ENCODE assay signal across 13 mouse cellular contexts in genomic region chr17:7271522-7272134, GRCm38 (mm10). TPM values are rescaled to one million over a fixed set of nuclear protein-coding genes. Genes with fewer than 3 reads are reported as not detected.
DNase-seq lines count a peak whose midpoint lies in the region; ATAC-seq and TF ChIP-seq lines count a peak whose summit lies in the region.
"Had no signal": no experiment of that assay in that cellular context is flagged by ENCODE, and none has a peak within 500 bp of the region (broad histone marks: within the 10 kb centered on the region; RNA-seq: fewer than 3 reads in every experiment).

No protein-coding gene starts in this region.

- DNase-seq in hindbrain, embryonic 11.5 days (ENCODE audit: low spot score): peak; percentile 27
- DNase-seq in brain, embryonic 14.5 days (ENCODE audit: low read depth): peak; percentile 31
- DNase-seq in embryo, embryonic 11 days: peak; percentile 56
- DNase-seq in limb, embryonic 11.5 days (ENCODE audit: low spot score): peak; percentile 34
- DNase-seq in ovary, postnatal 36 days (ENCODE audit: low spot score): no peak
- no peak for DNase-seq in liver, postnatal 0 days
- DNase-seq: gastrocnemius, postnatal 25 days; kidney, postnatal 25 days; spleen, adult 18-20 months; thymus, postnatal 36 days had no signal

- ATAC-seq in hindbrain, embryonic 11.5 days (ENCODE audit: low FRiP score): no peak
- no peak for ATAC-seq in hindbrain, embryonic 13.5 days (ENCODE audit: low FRiP score)
- peak; percentile 80 for ATAC-seq in limb, embryonic 11.5 days (ENCODE audit: insufficient number of reproducible peaks, low FRiP score, low TSS enrichment, low read depth)
- ATAC-seq in liver, postnatal 0 days: no peak
- ATAC-seq: activated CD4-positive, CD25-positive, alpha-beta regulatory T cell, adult 4 months had no signal

- H3K4me3 ChIP-seq in hindbrain, embryonic 11.5 days (ENCODE audit: low read depth, low read length): no peak overlapping the region
- H3K4me3 ChIP-seq in hindbrain, embryonic 13.5 days: no peak overlapping the region
- H3K4me3 ChIP-seq in limb, embryonic 11.5 days (ENCODE audit: low read depth, low read length): no peak overlapping the region
- no peak overlapping the region for H3K4me3 ChIP-seq in liver, postnatal 0 days (ENCODE audit: low read depth, low read length)

- no peak for TF ChIP-seq CTCF in brain, embryonic 14.5 days (IDR thresholded peaks at IDR 0.05; ENCODE audit: borderline replicate concordance, extremely low read depth, insufficient read depth, insufficient read length)
- no peak for TF ChIP-seq CTCF in liver, postnatal 0 days (IDR thresholded peaks at IDR 0.05; ENCODE audit: low read depth)

- H3K4me1 ChIP-seq in hindbrain, embryonic 11.5 days (replicated peaks; ENCODE audit: control insufficient read depth, insufficient read depth, low read length): no peaks in the 10 kb centered on the region
- peaks cover 47% of the 10 kb centered on the region for H3K4me1 ChIP-seq in hindbrain, embryonic 13.5 days (replicated peaks)
- H3K4me1 ChIP-seq in limb, embryonic 11.5 days (ENCODE audit: control insufficient read depth, insufficient read depth, low read length): peaks cover 11% of the 10 kb centered on the region
- H3K4me1 ChIP-seq in liver, postnatal 0 days (ENCODE audit: insufficient read depth): peaks cover 3% of the 10 kb centered on the region; the same call in 1 of the 2 replicates
- H3K4me1 ChIP-seq: megakaryocyte, embryonic 14.5 days had no signal

- no peak overlapping the region for H3K27ac ChIP-seq in hindbrain, embryonic 11.5 days (ENCODE audit: low read depth, low read length)
- H3K27ac ChIP-seq in hindbrain, embryonic 13.5 days: no peak overlapping the region; the same call in 1 of the 2 replicates
- no peak overlapping the region for H3K27ac ChIP-seq in limb, embryonic 11.5 days (replicated peaks; ENCODE audit: low read depth, low read length)
- H3K27ac ChIP-seq in liver, postnatal 0 days (ENCODE audit: low read depth): no peak overlapping the region

- TF ChIP-seq POLR2A in brain, embryonic 14.5 days (IDR thresholded peaks at IDR 0.05; ENCODE audit: borderline replicate concordance, extremely low read depth, insufficient read depth, insufficient read length, poor library complexity, severe bottlenecking): no peak

- H3K36me3 ChIP-seq in hindbrain, embryonic 11.5 days (ENCODE audit: control insufficient read depth, insufficient read depth, low read length): no peaks in the 10 kb centered on the region
- peaks cover 10% of the 10 kb centered on the region for H3K36me3 ChIP-seq in hindbrain, embryonic 13.5 days
- no peaks in the 10 kb centered on the region for H3K36me3 ChIP-seq in limb, embryonic 11.5 days (ENCODE audit: control insufficient read depth, insufficient read depth, low read length)
- no peaks in the 10 kb centered on the region for H3K36me3 ChIP-seq in liver, postnatal 0 days (replicated peaks; ENCODE audit: insufficient read depth, low read length)

- TF ChIP-seq EP300 in liver, postnatal 0 days (IDR thresholded peaks at IDR 0.05; ENCODE audit: low read depth): no peak

- no peak overlapping the region for H3K9ac ChIP-seq in hindbrain, embryonic 11.5 days (ENCODE audit: low read depth, low read length)
- H3K9ac ChIP-seq in hindbrain, embryonic 13.5 days: no peak overlapping the region
- no peak overlapping the region for H3K9ac ChIP-seq in limb, embryonic 11.5 days (ENCODE audit: low read length)
- H3K9ac ChIP-seq in liver, postnatal 0 days (replicated peaks): no peak overlapping the region

- H3K27me3 ChIP-seq in hindbrain, embryonic 11.5 days (ENCODE audit: control insufficient read depth, insufficient read depth, low read length): no peaks in the 10 kb centered on the region
- no peaks in the 10 kb centered on the region for H3K27me3 ChIP-seq in hindbrain, embryonic 13.5 days
- no peaks in the 10 kb centered on the region for H3K27me3 ChIP-seq in limb, embryonic 11.5 days (ENCODE audit: control insufficient read depth, insufficient read depth, low read length)
- no peaks in the 10 kb centered on the region for H3K27me3 ChIP-seq in liver, postnatal 0 days (ENCODE audit: insufficient read depth, low read length)

- H3K4me2 ChIP-seq in hindbrain, embryonic 11.5 days (replicated peaks; ENCODE audit: low read depth, low read length): no peak overlapping the region
- no peak overlapping the region for H3K4me2 ChIP-seq in hindbrain, embryonic 13.5 days
- H3K4me2 ChIP-seq in limb, embryonic 11.5 days (ENCODE audit: low read depth, severe bottlenecking): no peak overlapping the region
- no peak overlapping the region for H3K4me2 ChIP-seq in liver, postnatal 0 days (ENCODE audit: low read depth, low read length)

- H3K9me3 ChIP-seq in hindbrain, embryonic 11.5 days (ENCODE audit: control insufficient read depth, low read length): no peaks in the 10 kb centered on the region
- H3K9me3 ChIP-seq in hindbrain, embryonic 13.5 days: no peaks in the 10 kb centered on the region
- H3K9me3 ChIP-seq in limb, embryonic 11.5 days (ENCODE audit: control insufficient read depth, low read length): no peaks in the 10 kb centered on the region
- no peaks in the 10 kb centered on the region for H3K9me3 ChIP-seq in liver, postnatal 0 days (ENCODE audit: low read length)

- 67% methylated on average over 10 of the region's 10 CpGs for WGBS in hindbrain, embryonic 11.5 days
- 62% methylated on average over 10 of the region's 10 CpGs for WGBS in hindbrain, embryonic 13.5 days
- WGBS in limb, embryonic 11.5 days: 58% methylated on average over 10 of the region's 10 CpGs
- WGBS in liver, postnatal 0 days (ENCODE audit: insufficient replicate concordance): 68% methylated on average over 10 of the region's 10 CpGs

RNA-seq across cellular contexts. Expression of gene Tcp10a, which starts 52.8 kb away (rescaled TPM):
- polyA plus RNA-seq in hindbrain, embryonic 11.5 days (2014; fragmentation: Nextera tagmentation; extraction: Ambion mirVana): not detected in 2 replicates
- polyA plus RNA-seq in hindbrain, embryonic 13.5 days (2015; fragmentation: Nextera tagmentation; extraction: Ambion mirVana): not detected in 2 replicates
- polyA plus RNA-seq in brain, embryonic 14.5 days (2012; rRNA removed): not detected in 2 replicates
- polyA plus RNA-seq in limb, embryonic 11.5 days (2014; fragmentation: Nextera tagmentation; extraction: Ambion mirVana): not detected in 2 replicates
- polyA plus RNA-seq in liver, postnatal 0 days (2015; fragmentation: Nextera tagmentation; extraction: Ambion mirVana): not detected in 2 replicates
- polyA plus RNA-seq: activated CD4-positive, CD25-positive, alpha-beta regulatory T cell, adult 4 months had no signal

Comparison
In these comparisons a context has a peak if more than half of its experiments do, and no peak if none do; other contexts are left out.
1. DNase-seq: peak in hindbrain, embryonic 11.5 days (single experiment), brain, embryonic 14.5 days (single experiment), embryo, embryonic 11 days (single experiment) and limb, embryonic 11.5 days (single experiment); none in ovary, postnatal 36 days (single experiment) and liver, postnatal 0 days (single experiment).